Mouse (Mus musculus): ENCODE data around the gene Rnase9.

- TF ChIP-seq CTCF (IDR thresholded peaks at IDR 0.05): no peak
- no peak for TF ChIP-seq EP300 (IDR thresholded peaks at IDR 0.05)
Observed at GRCm38 (mm10) chr14:51036214-51036613, 5.5 kb downstream of the Rnase9 start.
